Mouse (Mus musculus) G1E-ER4 (cell line): ENCODE data around the gene Aldh3b1. TPM values are rescaled to one million over a fixed set of nuclear protein-coding genes. Genes with fewer than 3 reads are reported as not detected.

Experiments used
- GATA1 ChIP-seq: IDR thresholded peaks from one replicate; pipeline ENCODE4 v1.8.0; 2012; ENCODE audit warnings: low read length, inconsistent platforms
- polyA plus RNA-seq: library from polyadenylated mRNA; stranded (reverse); fragments of >175 nt; gene quantifications from 2 replicates; pipeline ENCODE4 v1.2.3, GENCODE M21; 2012

The Aldh3b1 gene
- polyA plus RNA-seq, 1 experiment: not detected

DNA sequence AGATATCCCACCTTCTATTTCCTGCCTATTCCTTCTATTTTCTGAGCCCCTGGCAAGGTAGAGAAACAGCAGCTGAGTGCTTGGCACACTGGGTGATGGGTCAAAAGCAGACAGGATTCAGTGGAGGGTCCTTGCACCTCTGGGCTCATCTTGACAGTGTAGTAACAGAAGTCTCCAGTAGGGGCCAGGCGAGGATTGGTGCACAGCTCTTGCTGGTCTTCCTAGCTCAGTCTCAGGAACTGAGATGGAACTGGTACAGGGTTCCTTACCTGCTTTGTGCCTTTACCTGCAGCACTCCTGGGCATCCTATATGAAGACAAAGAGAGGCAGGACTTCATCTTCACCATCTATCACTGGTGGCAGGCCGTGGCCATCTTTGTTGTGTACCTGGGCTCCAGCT, 17.1 kb upstream of the Aldh3b1 start:
- no peak for TF ChIP-seq GATA1

DNA sequence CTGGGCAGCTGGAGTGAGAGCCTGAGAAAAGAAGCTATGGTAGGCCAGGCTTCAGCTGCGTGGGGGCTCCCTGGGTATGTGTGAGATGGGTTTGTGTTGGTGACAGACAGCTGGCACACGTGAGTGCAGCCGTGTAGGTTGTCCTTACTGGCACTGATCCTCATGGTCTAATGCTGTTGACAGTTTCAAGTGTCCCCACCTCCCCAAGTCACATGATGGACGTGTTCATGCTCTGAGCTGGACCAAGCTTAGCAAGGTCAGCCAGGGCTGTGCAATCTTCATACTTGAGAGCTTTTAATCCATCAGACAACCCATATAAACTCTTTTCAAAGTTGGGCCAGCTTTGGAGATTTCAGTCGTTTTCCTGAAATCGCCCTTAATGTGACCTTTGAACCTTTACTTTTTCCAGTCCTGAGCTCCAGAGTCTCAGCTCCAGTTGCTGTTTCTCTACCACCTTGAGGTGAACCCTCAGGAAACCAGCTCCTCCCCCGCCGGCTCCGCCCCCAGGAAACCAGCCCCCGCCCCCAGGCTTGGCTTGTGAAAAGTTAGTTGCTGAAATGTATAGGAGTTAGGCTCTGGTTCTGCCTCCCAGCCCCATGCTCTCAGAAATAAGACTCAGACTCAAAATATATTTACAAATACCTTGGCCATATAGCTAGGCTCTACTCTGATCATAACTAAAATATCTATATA, 16.4 kb upstream of the Aldh3b1 start:
- TF ChIP-seq GATA1: no peak

DNA sequence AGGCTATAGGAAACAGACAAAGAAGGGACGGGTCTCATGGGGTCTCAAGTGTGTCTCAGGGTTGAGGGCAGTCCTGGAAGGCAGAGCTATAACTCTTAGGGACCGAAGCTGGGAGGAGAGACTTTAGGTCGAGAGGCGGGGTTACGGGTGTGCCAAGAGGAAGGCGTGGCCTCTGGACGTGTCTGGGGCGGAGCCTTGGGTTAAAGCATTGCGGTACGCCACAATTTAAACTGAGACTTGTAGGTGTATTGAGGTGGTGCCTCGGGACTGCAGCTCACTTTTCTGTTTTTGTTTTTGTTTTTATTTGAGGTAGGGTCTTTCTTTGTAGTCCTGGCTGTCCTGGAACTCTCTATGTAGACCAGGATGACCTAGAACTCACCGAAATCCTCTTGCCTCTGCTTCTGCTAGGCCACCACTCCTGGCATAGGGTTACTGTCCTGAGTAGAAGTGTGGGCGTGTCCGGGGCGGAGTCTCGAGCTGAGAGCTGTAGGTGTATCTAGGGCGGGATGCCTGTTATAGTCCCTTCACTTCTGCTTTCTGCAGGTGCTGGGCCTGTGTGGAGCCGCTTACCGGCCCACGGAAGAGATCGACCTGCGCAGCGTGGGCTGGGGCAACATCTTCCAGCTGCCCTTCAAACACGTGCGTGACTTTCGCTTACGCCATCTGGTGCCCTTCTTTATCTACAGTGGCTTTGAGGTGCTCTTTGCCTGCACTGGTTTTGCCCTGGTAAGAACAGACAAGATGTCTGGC, 13.6 kb upstream of the Aldh3b1 start:
- no peak for TF ChIP-seq GATA1

DNA sequence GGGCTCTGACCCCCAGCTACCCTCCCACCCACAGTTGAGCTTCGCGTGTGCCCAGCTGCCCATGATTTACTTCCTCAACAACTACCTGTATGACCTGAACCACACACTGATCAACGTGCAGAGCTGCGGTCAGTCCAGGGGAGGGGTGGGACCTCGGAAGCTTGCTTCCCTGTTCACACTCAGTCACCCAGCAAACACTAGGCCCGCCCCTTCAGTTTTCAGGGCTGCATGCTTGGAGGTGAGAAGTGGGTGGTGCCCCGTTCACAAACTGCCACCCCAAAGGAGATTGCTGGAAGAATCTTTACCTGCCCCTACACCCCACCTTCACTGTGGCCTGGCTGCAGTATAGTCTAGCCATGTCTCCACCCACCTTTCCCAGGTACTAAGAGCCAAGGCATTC, 12.7 kb upstream of the Aldh3b1 start:
- no peak for TF ChIP-seq GATA1

DNA sequence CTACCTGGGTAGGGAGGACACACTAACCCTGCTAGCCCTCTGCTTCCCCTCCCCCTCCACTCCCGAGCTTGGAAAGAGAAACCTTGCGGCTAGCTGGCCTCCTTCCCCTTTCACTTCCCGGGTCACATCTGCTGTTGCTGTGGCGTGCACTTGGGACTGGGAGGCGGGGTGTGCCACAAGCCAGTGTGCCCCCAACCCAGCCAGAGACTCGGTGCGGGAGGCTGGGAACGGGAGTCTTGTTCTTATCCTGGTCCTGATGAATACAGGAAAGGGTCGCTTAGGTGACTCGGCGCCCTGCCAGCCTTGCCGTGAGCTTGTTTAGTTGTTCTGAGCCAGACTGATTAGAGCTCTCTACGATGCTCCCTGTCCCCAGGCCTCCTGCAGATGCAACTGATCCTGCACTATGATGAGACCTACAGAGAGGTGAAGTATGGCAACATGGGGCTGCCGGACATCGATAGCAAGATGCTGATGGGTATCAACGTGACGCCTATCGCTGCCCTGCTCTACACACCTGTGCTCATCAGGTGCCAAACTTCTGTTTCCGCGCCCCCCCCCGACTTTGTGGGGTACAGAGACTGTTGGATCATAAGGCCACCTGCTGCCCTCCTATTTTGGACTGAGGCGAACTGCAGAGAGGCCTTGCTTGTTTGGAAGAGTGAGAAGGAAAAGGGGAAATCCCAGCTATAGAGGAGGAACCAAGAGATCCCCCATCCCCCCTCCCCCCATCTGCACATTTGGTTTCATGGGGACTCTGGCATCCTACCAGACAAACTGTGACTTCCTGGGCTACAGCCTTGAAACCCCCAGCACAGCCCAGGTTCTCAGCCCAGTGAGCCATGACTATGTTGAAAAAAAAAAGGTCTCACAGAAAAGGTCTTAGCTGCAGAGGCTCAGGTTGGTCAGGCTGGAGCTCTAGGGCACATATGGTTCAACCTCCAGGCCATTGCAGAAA, 6.6 kb upstream of the Aldh3b1 start:
- TF ChIP-seq GATA1: no peak

DNA sequence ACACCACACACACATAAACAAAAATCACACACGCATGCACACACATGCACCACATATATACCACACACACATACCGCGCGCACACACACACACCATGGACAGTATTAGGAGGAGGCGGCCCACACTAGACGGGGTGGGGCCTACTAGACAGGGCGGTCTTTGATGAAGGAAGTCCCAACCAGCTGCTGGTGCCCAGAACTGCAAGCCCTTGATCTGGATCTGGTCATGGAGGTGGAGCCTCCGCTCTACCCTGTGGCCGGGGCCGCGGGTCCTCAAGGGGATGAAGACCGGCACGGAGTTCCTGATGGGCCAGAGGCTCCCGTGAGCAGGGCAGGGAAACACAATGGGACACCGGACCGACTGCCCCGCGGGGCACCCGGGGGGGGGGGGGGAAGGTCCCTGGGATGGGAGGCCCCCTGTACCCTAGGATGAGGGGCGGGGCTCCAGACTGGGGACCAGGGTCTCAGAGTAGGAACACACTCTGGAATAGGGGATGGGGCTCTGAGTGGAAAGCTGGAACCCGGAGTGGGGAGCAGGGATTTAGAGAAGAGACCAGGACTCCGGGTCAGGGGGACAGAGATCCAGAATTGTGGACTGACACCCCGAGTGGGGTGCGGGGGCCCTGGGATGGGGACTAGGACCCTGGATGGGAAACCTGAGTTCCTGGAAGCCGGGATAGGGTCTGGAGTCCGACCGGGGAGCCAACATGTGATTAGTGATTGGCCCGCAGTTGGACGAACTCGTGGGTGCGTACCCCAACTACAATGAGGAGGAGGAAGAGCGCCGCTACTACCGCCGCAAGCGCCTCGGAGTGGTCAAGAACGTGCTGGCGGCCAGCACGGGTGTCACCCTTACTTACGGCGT, 5.7 kb upstream of the Aldh3b1 start, which contains the start of gene Unc93b1:
Gene Unc93b1 (plus strand): TSS at position 155 of the 864 bp plus-strand sequence.
- TF ChIP-seq GATA1: no peak

DNA sequence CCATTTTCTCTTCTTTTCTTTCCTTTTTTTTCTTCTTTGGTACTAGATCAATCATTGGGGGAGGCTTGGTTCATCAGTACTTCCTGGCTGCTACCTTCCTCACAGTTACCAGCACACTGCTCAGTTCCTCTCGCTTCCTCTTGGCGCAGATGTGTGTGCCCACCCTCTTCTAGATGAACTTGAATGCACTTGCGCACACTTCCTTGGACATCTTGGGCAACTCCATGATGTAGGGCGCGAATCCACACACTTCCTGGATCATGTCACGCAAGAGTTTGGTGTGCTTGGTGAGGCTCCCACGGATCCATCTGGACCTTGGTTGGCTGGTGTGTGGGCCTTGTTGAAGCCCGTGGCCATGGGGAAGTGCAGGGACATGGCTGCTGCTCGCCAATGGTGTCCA, 2.1 kb upstream of the Aldh3b1 start:
- no peak for TF ChIP-seq GATA1

DNA sequence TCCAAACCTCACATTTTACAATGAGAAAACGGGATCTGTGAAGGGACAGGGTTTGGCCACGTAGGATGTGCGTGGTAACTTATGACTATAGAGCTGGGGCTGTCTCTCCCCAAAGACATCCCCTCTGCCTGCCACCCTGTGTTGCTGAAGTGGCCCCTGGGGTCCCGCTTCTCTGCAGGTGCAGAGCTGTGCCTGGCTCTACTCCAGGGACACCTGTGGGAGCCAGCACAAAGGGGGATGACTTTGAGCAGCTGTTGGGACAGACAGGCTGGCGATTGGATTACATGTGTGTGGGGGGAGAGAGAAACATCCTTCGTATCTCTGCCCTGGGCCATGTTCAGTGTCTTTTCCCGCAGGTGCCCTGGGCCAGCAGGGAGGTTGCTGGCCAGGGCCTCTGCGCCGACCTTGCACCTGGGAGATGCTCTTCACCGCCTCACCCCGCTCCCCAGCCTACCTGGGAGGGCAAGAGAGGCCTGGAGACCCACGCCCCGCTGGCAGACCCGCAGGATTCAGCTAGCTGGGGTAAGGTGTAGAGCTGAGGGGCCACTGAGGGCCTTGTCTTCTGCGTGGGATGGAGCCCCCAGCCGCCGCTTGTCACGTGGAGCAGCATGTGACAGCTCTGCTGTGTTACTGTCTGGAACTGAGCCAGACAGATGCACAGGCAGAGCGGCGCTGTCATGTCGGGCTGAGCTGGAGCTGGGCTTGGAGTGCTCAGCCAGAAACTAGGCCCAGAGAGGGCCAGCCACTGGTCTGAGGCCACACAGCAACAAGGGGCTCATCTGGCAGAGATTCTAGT, 852 bp upstream of the Aldh3b1 start:
- no peak for TF ChIP-seq GATA1

DNA sequence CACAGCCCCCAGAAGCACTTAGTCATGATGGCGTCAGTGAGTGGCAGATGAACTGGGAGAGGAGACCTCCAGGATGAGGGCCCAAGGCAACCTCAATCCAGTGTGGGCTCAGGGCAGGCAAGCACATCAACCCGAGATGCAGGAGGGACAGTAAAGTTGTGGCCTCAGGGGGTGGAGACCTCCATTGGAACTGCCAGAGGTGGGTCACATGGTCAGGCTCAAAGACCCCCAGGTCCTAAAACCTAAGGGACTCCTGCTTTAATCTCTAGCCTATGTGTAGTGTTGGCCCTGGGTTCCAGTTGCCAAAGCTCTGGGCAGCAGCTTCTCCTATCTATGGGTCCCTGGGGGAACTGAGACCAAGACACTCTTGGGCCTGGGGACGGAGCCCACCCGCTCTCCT, 829 bp downstream of the Aldh3b1 start:
- no peak for TF ChIP-seq GATA1

DNA sequence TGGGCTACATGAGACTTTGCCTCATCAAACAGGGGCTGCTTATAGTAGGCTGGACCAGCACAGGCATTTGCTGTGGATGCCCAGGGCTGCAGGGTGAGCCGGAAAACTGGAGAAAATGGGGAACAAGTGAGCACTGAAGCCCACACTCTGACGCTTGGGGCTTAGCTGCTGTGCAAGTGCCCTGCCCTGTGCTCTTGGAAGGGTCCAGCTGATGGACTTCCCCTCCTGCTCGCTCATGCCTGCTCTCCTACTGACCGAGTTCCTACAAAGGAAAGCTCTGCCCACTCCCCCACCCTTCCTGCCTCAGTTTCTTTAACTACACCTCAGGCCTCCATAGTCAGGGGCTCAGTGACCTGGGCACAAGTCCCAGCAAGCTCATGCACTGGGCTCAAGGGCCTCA, 1.6 kb downstream of the Aldh3b1 start:
- no peak for TF ChIP-seq GATA1

DNA sequence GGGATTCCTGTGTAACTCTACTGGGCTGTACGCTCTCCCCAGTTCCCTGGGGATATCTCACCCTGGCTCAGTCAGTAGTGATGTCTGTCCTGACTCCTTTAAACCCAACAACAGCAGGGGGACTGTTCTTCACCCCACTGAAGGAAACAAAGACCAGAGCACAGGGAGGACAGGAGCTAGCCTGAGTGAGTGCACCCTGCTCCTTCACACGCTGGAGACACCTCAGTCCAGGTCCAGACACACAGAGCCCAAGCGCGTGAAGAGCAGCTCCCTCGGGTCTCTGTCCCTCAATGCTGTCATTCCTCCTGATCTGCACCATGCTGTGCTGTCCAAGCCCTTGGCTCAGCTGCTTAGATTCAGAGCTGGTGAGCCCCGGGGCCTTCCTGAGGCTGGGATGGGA, 2.9 kb downstream of the Aldh3b1 start:
- TF ChIP-seq GATA1: no peak

DNA sequence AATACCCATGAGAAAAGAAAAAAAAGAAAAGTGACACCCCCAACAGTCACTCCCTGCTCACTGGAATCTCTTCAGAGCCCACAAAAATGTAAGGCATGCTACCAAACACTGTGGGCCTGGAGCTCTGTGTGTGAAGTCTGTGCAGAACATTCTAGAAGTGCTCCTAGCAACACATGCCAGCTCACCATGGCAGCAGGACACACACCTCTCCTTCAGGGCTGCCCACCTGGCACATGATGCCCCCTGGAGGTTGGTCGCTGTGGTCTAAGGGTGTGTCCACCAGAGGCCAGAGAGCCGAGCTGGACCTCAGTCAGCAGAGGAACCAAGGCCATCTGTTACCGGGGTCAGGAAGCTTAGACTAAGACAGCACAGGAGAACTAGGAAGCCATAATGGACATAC, 3.3 kb downstream of the Aldh3b1 start:
- TF ChIP-seq GATA1: no peak

DNA sequence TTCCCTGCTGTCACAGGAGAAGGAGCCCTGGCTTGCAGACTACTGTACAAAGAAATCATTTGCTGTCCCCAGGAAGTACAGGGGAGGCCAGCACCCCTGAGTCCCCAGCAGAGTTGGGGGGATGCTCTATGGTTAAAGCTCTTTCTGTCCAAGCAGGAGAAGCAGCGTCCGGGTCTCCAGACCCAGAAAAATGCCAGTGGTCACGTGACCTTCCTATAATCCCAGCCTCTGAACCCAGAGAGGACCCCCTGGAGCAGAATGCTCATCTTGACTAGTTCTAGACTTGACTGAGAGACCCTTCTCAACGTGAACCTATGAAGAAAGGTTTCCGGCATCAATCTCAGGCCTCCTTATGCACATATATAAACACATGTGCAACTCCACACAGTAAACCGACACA, 3.7 kb downstream of the Aldh3b1 start:
- no peak for TF ChIP-seq GATA1

DNA sequence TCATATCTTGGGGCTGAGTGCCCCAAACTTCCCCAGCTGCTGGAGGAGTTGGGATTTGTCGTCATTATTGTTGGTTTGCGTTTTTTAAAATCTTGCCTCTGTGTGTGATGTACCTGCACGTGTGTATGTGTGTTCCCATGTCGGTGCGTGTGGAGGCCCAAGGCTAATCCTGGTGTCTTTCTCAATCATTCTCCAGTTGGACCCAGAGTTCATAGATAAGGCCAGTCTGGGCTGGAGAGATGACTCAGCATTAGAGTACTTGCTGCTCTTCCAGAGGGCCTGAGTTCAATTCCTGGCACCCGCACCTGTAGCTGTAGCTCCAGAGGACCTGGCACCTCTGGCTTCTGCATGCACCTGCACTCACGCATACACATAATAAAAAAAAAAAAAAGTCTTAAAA, 4.7 kb downstream of the Aldh3b1 start:
- TF ChIP-seq GATA1: no peak
